Mouse (Mus musculus): ENCODE results near the gene Pea15a.

DNA sequence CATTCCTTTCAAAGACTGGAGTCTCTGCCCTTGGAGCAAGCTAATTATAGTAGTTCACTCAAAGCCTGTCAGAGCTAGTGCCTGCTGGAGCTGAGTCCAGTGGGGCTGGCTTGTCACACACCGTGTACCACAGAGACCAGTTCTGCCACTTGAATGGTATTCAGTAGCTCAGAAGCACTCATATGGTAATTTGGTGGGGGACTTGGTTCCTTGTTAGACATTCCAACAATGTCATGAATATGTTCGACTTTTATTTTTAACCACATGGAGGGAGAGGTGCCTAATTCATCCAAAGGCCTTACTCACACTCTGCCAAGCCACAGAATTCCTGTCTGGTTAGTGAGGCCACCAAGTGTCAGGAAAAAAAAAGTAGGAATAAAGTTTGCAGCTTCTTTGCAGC is 35.8 kb upstream of the Pea15a start:
- no peak for TF ChIP-seq POLR2A (IDR thresholded peaks at IDR 0.05; ENCODE audit: control insufficient read depth, extremely low read depth, insufficient read depth, low read length, poor library complexity)
- no peak for TF ChIP-seq CTCF (IDR thresholded peaks at IDR 0.05; ENCODE audit: borderline replicate concordance, control insufficient read depth, extremely low read depth, insufficient read depth, low read length, poor library complexity)
